ENCODE assay signal across 31 mouse cellular contexts in the genomic region with DNA sequence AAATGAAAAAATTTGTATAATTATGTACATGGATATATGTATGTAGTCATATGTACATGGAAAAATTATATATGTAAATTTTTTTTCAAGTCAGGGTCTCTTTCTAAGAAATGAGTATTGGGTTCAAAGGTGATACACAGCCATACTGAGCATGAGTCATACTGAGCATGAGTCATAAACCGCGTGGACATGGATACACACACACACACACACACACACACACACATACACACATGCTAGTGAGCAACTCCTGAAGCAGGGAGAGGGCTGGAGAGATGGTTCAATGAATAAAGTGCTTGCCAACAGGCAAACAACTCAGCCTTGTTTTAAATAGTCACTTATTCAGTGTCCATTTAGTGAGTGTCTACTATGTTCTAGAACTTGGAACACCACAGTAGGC. TPM values are rescaled to one million over a fixed set of nuclear protein-coding genes. Genes with fewer than 3 reads are reported as not detected.
DNase-seq lines count a peak whose midpoint lies in the region; ATAC-seq lines count a peak whose summit lies in the region.
"Had no signal": no experiment of that assay in that cellular context is flagged by ENCODE, and none has a peak within 500 bp of the region (broad histone marks: within the 10 kb centered on the region; RNA-seq: fewer than 3 reads in every experiment).

No protein-coding gene starts in this region.

- H3K27ac ChIP-seq in intestine, embryonic 16.5 days (ENCODE audit: low read length), result no peak overlapping the region
- H3K27ac ChIP-seq: embryonic facial prominence, embryonic 15.5 days; forebrain, embryonic 15.5 days; heart, adult 2 months; hindbrain, embryonic 14.5 days; left cerebral cortex, adult 2 months; limb, embryonic 13.5 days; liver, embryonic 12.5 days; neural tube, embryonic 15.5 days; stomach, embryonic 15.5 days had no signal

- ATAC-seq in CD4-positive, CD25-positive, alpha-beta regulatory T cell, adult 4 months, result no peak
- ATAC-seq in intestine, embryonic 16.5 days, result peak; percentile 59; the same call in 1 of the 2 replicates
- ATAC-seq in erythroid progenitor cell, adult 5-6 weeks (replicated peaks; ENCODE audit: low FRiP score, poor library complexity, severe bottlenecking), result no peak
- ATAC-seq: forebrain, embryonic 15.5 days; inflammation-experienced regulatory T-cells, adult 6 months; liver, embryonic 12.5 days had no signal

- peak; percentile 23 for DNase-seq in CD4-positive, CD25-positive, alpha-beta regulatory T cell, adult 2 months (ENCODE audit: low read depth, low spot score)
- DNase-seq in 416B (ENCODE audit: low read depth), result peak; percentile 79
- DNase-seq in Muller cell, postnatal 12 days (ENCODE audit: inconsistent ontology term), result peak; percentile 54
- no peak for DNase-seq in cerebellum, postnatal 4 days (ENCODE audit: low spot score in 2 of 2)
- no peak for DNase-seq in left cerebral cortex, postnatal 25 days (ENCODE audit: low spot score in 2 of 2)
- DNase-seq: adrenal gland, postnatal 14 days; cerebellum, adult 18-20 months; cerebellum, postnatal 14 days; heart, adult 2 months; kidney, adult 9 months; kidney, postnatal 10 days; lung, adult 18-20 months; lung, postnatal 14 days; midbrain, embryonic 14.5 days; right cerebral cortex, postnatal 14 days; thymus, postnatal 25 days had no signal

- intact Hi-C loops in left cerebral cortex, postnatal 25 days (cut with DNase I), result no loop called here

- H3K27me3 ChIP-seq in intestine, embryonic 16.5 days (replicated peaks; ENCODE audit: control insufficient read depth, insufficient read depth, low read length), result no peaks in the 10 kb centered on the region
- H3K27me3 ChIP-seq: embryonic facial prominence, embryonic 15.5 days; forebrain, embryonic 15.5 days; heart, embryonic 12.5 days; limb, embryonic 13.5 days; liver, embryonic 12.5 days; neural tube, embryonic 15.5 days; stomach, embryonic 15.5 days had no signal

- H3K9ac ChIP-seq in intestine, embryonic 16.5 days (ENCODE audit: low read depth, low read length), result no peak overlapping the region
- H3K9ac ChIP-seq: embryonic facial prominence, embryonic 15.5 days; forebrain, embryonic 15.5 days; heart, embryonic 12.5 days; hindbrain, embryonic 14.5 days; limb, embryonic 13.5 days; liver, embryonic 12.5 days; neural tube, embryonic 15.5 days; stomach, embryonic 15.5 days had no signal

- H3K4me2 ChIP-seq in intestine, embryonic 16.5 days (ENCODE audit: low read depth, low read length), result no peak overlapping the region
- H3K4me2 ChIP-seq: embryonic facial prominence, embryonic 15.5 days; forebrain, embryonic 15.5 days; heart, embryonic 12.5 days; hindbrain, embryonic 14.5 days; limb, embryonic 13.5 days; liver, embryonic 12.5 days; neural tube, embryonic 15.5 days; stomach, embryonic 15.5 days had no signal

- 50% methylated on average over 2 of the region's 2 CpGs for WGBS in intestine, embryonic 16.5 days

- H3K9me3 ChIP-seq in intestine, embryonic 16.5 days (ENCODE audit: control insufficient read depth, low read length), result no peaks in the 10 kb centered on the region
- H3K9me3 ChIP-seq: embryonic facial prominence, embryonic 10.5 days; embryonic facial prominence, embryonic 15.5 days; forebrain, embryonic 15.5 days; heart, embryonic 12.5 days; liver, embryonic 12.5 days; neural tube, embryonic 15.5 days; stomach, embryonic 15.5 days had no signal

- H3K4me1 ChIP-seq in intestine, embryonic 16.5 days (ENCODE audit: control insufficient read depth, insufficient read depth, low read length), result no peaks in the 10 kb centered on the region
- H3K4me1 ChIP-seq: liver, embryonic 12.5 days; stomach, embryonic 15.5 days had no signal

- H3K36me3 ChIP-seq in intestine, embryonic 16.5 days (ENCODE audit: control insufficient read depth, insufficient read depth, low read length), result no peaks in the 10 kb centered on the region
- H3K36me3 ChIP-seq: embryonic facial prominence, embryonic 10.5 days; embryonic facial prominence, embryonic 15.5 days; forebrain, embryonic 15.5 days; heart, embryonic 12.5 days; limb, embryonic 13.5 days; liver, embryonic 12.5 days; neural tube, embryonic 15.5 days; stomach, embryonic 15.5 days had no signal

- H3K4me3 ChIP-seq in intestine, embryonic 16.5 days (ENCODE audit: low read length), result no peak overlapping the region
- H3K4me3 ChIP-seq: embryonic facial prominence, embryonic 10.5 days; embryonic facial prominence, embryonic 15.5 days; forebrain, embryonic 15.5 days; heart, adult 2 months; heart, embryonic 12.5 days; left cerebral cortex, adult 2 months; limb, embryonic 13.5 days; liver, embryonic 12.5 days; neural tube, embryonic 15.5 days; stomach, embryonic 15.5 days had no signal

RNA-seq across cellular contexts. Expression of a gene that starts 37.4 kb away (rescaled TPM):
- under 1 TPM; 0.11 to 0.12 TPM for polyA plus RNA-seq in CD4-positive, CD25-positive, alpha-beta regulatory T cell, adult 4 months (2017; shearing (Covaris generic))
- 2.8 and 3.2 TPM in 2 replicates for polyA plus RNA-seq in intestine, embryonic 16.5 days (2015; fragmentation: Nextera tagmentation; extraction: Ambion mirVana)
- not detected in 2 replicates for total RNA-seq in erythroid progenitor cell, adult 5-6 weeks (2015; ENCODE audit: low replicate concordance)
- total RNA-seq in erythroid progenitor cell, adult 5-6 weeks (2017; ENCODE audit: low replicate concordance), result not detected in 2 replicates
- 1 to 10 TPM; 2.1 to 3.3 TPM for total RNA-seq in left cerebral cortex, postnatal 25 days (2021)
- total RNA-seq: hematopoietic stem cell, adult 5-6 weeks had no signal

Comparison
In these comparisons a context has a peak if more than half of its experiments do, and no peak if none do; other contexts are left out.
1. DNase-seq: peak in CD4-positive, CD25-positive, alpha-beta regulatory T cell, adult 2 months (single experiment), 416B (single experiment) and Muller cell, postnatal 12 days (single experiment); none in cerebellum, postnatal 4 days (0 of 2) and left cerebral cortex, postnatal 25 days (0 of 2).